Mouse (Mus musculus) erythroblast, embryonic 14.5 days (primary cell): ENCODE results near the gene Prss45.

Source experiments
- GATA1 ChIP-seq: IDR thresholded peaks from 2 replicates; pipeline ENCODE4 v1.6.1; 2012; ENCODE audit warnings: low read length, inconsistent platforms, mixed read lengths
- TAL1 ChIP-seq: IDR thresholded peaks from 3 replicates; pipeline ENCODE4 v1.6.1; 2012; ENCODE audit warnings: low read length, inconsistent platforms, mixed read lengths

GRCm38 (mm10) chr9:110797866-110798265 lies 36.5 kb upstream of the Prss45 start, which contains the start of gene Prss42:
- TF ChIP-seq GATA1 (no peak), TAL1 (no peak)
